Mouse (Mus musculus) kidney, adult 11 months (tissue): ENCODE measurements around the gene Mfap2.

Source experiments
- DNase-seq: peaks from one replicate; pipeline ENCODE4 v3.0.0; 2022

Gene Mfap2

GRCm38 (mm10) chr4:140988706-140989290 is 21.4 kb upstream of the Mfap2 start:
- DNase-seq = no peak

GRCm38 (mm10) chr4:140989447-140989846 is 20.8 kb upstream of the Mfap2 start:
- DNase-seq = no peak

GRCm38 (mm10) chr4:140992215-140992614 is 18.0 kb upstream of the Mfap2 start:
- DNase-seq = no peak

GRCm38 (mm10) chr4:140993846-140994245 is 16.4 kb upstream of the Mfap2 start:
- DNase-seq = no peak

- no peak for DNase-seq
Measured at GRCm38 (mm10) chr4:140995811-140996210, 14.4 kb upstream of the Mfap2 start.

- no peak for DNase-seq
Measured at GRCm38 (mm10) chr4:140996812-140997211, 13.4 kb upstream of the Mfap2 start.

- no peak for DNase-seq
Measured at GRCm38 (mm10) chr4:141005983-141006382, 4.2 kb upstream of the Mfap2 start.

DNA sequence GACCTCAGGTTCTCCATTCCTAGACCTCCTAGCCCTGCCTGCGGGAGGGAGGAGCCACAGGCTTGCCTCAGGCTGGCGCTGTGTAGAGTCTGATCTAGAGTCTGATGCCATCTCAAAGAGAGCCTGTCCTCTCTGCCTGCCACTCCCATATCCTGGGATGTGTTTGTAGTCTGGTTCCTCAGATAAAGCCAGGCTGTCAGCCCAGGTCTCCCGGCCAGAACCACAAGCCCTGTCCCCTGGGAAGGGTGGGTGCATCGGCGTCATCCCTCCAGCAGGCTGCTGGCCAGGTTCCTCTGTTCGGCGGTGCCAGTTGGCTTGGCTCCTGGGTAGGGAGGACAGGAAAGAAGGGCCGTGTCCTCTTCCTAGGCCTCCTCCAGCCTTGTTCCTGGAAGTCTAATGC is 2.2 kb upstream of the Mfap2 start:
- peak; percentile 61 for DNase-seq

DNA sequence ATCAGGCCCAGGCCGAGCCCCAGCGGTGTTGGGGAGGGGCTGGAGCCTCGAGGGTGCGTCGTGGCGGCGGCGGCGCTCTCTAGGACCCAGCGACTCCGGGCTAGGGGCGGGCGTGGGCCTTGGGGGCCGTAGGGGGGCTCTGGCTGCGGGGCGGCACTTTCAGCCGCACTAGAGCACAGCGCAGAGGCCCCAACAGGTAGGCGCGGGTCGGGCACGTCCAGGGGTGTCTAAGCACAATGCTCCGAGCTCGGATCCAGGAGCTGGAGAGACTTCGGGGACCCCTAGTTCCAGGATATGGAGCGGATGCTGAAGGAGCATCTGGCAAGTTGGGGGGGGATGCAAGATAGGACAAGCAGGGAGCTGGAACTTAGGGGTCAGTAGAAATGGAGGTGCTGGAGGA is 308 bp downstream of the Mfap2 start:
- DNase-seq = no peak

DNA sequence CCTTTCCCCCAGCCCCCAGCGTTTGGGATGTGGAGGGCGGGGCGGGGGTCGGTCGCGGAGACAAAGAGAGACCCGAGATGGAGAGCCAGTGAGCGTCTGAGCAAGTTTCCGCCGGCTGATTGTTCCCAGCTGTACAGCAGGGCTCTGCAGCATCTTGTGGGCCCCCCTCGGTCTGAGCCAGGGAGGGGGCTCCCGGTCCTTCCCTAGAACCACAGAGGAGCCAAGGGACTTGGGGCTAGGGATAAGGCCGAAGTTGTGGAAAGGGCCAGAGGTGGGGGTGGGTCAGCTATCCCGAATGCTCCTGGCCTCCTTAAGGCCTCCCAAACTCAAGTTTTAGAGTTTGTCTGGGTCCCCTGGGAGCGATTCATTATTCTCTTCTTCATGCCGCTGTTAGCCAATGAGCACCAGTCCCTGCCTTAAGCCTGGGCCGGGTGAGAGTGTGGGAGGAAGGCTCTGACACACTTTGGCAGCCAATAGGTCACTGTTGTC is 767 bp downstream of the Mfap2 start:
- DNase-seq = no peak

- no peak for DNase-seq
Measured at GRCm38 (mm10) chr4:141011556-141012328, 1.5 kb downstream of the Mfap2 start.

- no peak for DNase-seq
Measured at GRCm38 (mm10) chr4:141012558-141012957, 2.3 kb downstream of the Mfap2 start.

GRCm38 (mm10) chr4:141014114-141014513 is 3.9 kb downstream of the Mfap2 start:
- DNase-seq = no peak

DNA sequence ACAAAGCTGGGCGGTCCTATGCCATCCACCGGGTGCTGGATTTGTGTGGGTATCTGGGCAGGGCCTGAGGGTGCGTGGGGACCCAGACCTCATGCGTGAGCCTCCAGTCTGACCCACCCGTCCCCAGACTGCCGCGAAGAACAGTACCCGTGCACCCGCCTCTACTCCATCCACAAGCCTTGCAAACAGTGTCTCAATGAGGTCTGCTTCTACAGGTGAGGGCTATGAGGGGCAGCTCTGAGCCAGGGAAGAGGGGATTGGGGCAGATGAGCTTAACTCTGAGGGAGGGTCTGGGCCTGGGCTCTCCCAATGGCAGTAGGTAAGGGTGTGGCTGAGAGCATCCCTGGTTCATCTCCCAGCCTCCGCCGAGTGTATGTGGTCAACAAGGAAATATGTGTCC is 4.6 kb downstream of the Mfap2 start:
- DNase-seq = no peak

DNA sequence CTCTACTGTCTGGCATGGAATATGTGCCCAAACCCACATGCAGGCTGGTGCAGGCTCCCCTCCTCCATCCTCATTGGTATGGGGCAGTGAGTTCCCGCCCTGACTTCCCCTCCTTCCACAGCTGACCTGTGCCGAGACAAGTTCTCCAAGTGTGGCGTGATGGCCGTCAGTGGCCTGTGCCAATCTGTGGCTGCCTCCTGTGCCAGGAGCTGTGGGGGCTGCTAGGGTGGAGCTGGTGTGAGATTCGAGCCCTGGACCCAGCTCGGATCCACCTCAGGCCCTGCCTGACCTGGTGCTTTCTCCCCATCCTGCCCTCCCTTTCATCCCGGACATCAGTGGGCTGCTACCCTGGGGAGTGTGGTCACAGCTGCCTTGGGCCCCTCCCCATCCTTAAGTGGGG is 5.1 kb downstream of the Mfap2 start:
- no peak for DNase-seq

GRCm38 (mm10) chr4:141016311-141016710 is 6.1 kb downstream of the Mfap2 start:
- DNase-seq = no peak

DNA sequence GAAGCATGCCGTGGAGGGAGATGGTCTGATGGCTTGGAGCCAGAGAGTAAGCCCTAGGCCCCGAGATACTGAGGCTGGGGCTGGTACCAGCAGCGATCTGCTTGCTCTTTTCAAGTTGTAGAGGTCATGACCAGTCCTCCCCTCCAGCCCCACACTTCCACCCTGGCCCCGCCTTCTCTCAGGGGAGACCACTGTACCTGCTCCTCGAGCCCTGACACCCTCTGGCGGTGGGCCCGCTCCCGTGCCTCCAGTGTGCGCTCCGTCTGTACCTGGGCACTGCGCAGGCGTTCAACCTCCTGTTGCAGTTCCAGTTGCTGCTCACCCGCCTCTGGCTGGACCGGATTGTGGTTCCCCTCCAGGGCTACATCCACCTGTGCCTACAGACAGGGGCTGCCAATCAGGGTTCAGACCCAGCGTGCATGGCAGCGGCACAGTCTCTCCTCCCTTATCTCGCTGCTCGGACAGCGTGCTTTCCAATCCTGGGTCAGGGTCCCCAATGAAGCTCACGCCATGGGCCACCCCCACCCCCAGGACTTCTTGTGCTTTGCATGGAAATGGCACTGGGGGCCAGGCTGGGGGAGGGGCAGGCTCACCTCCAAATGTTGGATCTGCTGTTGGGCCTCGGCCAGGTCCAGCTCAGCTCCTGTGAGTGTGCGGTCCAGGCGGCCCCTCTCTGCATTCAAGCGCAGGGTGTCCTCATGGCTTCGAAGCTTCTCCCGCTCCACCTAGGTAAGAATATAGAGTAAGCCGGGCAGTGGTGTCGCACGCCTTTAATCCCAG is 7.6 kb downstream of the Mfap2 start:
- no peak for DNase-seq

GRCm38 (mm10) chr4:141020220-141020619 is 10.0 kb downstream of the Mfap2 start:
- no peak for DNase-seq

- no peak for DNase-seq
Measured at GRCm38 (mm10) chr4:141020811-141021613, 10.8 kb downstream of the Mfap2 start.

GRCm38 (mm10) chr4:141021614-141021929 is 11.4 kb downstream of the Mfap2 start:
- no peak for DNase-seq

DNA sequence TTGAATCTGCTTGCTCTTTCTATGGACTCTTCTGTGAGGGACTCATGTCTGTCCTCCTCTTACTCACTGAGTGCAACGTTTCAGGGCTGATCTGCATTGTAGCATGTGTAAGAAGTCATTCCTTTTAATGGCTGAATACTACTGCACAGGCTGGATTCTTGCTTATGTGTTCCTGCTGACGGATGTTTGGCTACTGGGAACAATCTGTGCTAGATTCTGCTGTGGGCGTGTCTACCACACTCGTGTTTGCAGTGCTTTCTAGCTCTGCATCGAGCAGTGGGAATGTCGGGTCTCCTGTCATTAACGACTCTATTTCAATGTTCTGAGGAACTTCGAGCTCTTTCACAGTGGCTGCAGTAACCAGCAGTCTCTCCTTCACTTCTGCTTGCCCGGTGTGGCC is 13.8 kb downstream of the Mfap2 start:
- DNase-seq = no peak

- no peak for DNase-seq
Measured at GRCm38 (mm10) chr4:141024992-141025391, 14.8 kb downstream of the Mfap2 start.

DNA sequence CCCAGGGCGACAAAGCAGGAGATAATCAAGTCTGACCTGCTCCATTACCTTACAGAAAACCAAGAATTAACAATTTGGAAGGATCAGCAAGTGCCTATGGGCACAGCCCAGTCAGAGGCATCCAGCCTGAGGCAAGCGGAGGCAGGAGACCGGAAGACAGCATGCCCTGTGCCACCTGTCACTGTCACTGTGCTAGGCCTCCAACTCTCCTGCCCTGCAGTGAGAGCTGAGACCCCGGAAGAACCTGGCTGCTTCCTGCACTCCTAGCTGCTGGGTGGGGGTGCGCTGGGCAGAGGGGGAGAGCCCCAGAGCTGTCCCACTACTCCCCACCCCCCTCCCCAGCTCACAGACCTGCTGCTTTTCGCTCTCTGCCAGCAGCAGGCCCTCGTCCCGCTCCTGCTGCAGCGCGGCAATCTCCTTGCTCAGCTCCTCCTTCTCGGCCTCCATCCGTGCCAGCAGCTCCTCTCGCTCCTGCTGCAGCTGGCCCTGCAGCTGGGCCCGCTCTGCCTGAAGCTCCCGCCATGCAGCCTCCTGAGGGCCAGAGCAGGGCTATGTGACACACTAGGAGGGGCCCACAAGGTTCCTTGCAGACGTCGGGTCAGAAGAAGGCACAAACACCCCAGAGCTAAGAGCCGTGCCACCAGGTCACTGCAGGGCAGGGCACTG is 20.5 kb downstream of the Mfap2 start:
- DNase-seq = no peak
